Mouse (Mus musculus) ES-CJ7 (cell line): ENCODE measurements around the gene Ppig.

ENCODE experiments used
- DNase-seq: peaks from one replicate; pipeline ENCODE4 v3.0.0; 2011; ENCODE audit warnings: low read depth, low spot score

Ppig gene

GRCm38 (mm10) chr2:69763340-69763739 lies 41.0 kb downstream of the Ppig start:
- no peak for DNase-seq

GRCm38 (mm10) chr2:69764716-69765115 lies 42.4 kb downstream of the Ppig start:
- no peak for DNase-seq

GRCm38 (mm10) chr2:69773331-69773730 lies 51.0 kb downstream of the Ppig start:
- DNase-seq: no peak

DNA sequence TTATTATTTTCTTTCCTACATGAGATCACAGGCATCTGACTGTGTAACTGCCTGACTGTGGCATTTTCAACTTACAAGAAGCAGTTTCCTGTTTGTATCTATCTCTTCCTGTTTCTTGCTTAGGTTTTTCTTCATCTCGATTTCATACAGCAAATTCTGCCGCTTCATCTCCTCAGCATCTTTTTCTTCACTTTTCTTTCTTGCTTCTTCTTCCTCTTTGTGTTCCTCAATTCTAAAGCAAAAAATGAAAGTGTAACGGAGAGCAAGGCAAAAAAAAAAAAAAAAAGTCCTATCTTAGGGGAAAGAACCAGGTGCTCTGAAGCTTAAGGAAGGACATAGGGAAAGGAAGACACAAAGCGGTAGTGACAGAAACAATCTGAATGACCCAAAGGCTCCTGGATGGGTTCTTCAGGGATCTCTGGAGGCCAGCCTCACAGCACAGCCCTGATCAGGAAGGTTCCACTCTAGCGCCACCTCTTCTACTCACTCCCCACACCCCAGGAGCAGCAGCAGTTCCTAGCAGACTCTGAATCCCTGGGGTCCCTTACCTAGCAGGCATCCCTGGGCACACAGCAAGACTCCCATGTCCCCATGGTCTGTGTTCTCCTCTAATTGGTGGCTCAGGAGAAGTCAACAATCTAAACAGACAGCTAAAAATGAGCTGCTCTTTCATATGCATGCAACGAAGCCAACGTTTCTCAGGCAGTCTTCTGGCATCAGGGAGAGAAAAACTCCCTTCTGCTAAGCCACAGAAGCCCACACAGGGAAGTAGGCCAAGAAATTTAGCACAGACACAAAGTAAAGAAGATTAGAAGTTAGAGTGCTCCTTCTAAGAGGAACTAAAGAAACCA lies 55.9 kb downstream of the Ppig start:
- DNase-seq: no peak

DNA sequence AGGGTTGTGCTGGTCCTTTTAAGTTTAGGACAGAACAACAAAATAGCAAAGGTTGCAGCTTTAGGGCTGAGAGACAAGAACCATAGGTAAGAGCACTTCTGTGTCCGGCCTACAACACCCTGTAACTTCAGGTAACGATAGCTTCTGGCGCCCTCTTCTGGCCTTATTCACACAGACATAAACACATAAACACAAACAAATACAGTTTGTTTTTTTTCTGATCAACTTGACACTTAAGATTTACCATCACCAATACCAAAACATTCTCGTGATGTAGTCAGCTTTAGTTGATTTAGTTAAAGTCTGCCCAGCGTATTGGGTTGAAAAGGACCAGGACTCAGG lies 56.5 kb downstream of the Ppig start:
- peak; percentile 77 for DNase-seq

GRCm38 (mm10) chr2:69788974-69789373 lies 66.6 kb downstream of the Ppig start:
- DNase-seq: no peak

DNA sequence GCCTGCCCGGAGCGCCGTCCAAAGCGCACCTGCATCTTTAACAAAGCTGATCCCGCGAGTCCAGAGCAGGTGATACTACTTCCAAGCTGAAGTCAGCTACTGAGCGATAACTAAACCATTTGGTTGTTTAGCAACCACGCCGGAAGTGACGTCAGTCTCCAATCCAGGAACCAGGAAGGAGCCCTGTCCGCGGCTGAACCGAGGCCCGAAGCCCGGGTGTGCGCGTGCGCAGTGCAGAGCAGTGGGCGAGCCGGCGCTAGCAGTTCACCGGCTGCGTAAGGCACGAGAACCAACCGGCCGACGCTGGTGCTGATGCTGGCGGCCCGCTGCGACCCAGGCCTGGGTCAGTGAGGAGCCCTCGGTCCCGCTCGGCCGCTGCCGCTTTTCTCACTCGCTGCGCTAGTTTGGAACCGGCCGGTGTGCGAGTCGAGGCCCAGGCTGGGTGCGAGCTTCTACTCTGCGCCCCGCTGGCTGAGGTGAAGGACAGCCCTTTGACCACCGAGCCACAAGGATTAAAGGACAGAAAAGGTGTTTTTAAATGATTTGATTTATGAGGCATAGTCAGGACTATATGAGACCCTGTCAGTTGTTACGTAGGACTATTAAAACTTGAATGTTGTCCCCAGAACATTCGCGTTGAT lies 67.2 kb downstream of the Ppig start, which contains the start of the genes Ccdc173 and Phospho2:
Ccdc173 (minus strand) TSS at position 147 of the 641 bp plus-strand sequence.
Phospho2 (plus strand) TSS at position 195 of the 641 bp plus-strand sequence.
- DNase-seq: peak; percentile 98

DNA sequence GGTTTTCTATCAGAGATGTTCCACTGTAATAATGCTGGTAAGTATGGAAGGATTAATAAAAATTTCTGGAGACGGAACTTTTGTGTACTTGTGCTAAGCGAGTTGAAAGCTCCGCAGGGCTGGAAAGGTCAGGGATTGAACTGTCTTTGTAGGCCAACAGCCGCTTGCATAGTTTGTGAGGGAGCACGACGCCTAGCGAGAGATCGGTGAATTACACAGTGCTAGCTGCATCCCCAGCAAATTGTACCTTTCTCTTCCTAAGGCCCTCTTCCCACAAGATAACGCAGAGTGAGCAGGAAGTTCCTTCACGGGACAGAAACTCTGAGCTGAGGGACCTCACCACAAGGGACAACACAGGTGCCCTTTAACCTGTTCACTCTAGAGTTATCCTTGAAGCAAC lies 67.9 kb downstream of the Ppig start:
- DNase-seq: peak; percentile 97

GRCm38 (mm10) chr2:69790722-69791121 lies 68.4 kb downstream of the Ppig start:
- DNase-seq: no peak

DNA sequence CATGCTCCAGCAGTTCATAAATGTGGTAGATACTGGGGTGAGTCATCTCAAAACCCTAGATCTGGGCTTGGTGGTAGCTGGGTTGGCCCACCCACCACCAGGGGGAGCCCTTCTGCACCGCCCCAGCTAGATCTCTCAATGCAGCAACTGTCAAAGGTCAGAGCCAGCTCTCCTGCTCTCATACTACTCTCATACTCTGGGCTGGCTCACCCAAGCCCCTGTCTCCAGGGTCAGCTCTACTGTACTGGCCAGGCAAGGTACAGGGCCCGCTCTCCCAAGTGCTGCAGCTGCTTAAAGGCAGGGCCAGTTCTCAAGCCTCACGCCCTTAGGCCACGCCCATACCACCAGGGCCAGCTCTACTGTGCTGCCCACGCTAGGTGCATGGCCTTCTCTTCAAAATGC lies 80.6 kb downstream of the Ppig start:
- peak; percentile 72 for DNase-seq
